Mouse (Mus musculus) adrenal gland, adult (tissue): ENCODE data around the gene Adipor2.

Experiments
- DNase-seq, 2 experiments: peaks; one replicate each; pipeline ENCODE4 v3.0.0; 2022 to 2023; ENCODE audit warnings: low spot score in 1 of 2; ENCODE audit not compliant: inconsistent age in 2 of 2

Adipor2 gene

DNA sequence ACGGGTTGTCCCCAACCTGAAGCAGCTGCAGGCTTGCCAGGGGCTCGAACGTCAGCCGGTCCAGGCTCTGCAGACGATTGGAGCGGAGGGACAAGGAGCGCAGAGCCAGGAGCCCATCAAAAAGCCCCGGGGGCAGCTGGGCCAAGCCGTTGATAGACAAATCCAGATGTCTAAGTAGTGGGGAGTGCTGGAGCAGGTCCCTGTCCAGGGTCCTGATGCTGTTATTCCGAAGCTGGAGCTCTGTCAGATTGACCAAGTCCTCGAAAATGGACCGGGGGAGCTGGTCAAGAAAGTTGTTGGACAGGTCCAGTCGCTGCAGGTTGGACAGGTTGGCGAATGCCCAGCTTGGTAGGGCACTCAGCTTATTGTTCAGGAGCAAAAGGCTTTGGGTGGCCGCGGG, 97.0 kb downstream of the Adipor2 start:
- peak; percentile 31 to 70 for DNase-seq

- no peak for DNase-seq
Observed at GRCm38 (mm10) chr6:119319358-119319757, 98.1 kb downstream of the Adipor2 start.

DNA sequence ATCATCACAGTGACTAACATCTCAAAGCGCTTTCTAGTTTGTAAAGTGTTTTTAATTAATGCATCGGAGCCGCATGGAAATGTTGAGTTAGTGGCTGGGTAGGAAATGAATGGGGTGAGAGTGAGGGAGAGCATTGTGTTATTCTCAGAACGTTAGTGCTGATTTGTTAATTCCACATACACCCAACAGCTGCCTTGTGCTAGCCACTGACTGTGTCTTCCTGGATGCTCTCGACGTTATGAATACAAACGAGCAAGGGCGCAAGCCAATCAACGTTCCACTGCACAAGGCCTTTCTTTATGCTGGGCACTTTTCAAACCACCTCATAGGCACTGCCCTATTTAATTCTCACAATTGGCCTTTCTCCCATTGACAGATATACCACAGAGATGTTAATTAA, 98.8 kb downstream of the Adipor2 start:
- DNase-seq: no peak

GRCm38 (mm10) chr6:119314751-119315476, 102.6 kb downstream of the Adipor2 start:
- DNase-seq: no peak

GRCm38 (mm10) chr6:119313588-119314375, 103.7 kb downstream of the Adipor2 start:
- no peak for DNase-seq

DNA sequence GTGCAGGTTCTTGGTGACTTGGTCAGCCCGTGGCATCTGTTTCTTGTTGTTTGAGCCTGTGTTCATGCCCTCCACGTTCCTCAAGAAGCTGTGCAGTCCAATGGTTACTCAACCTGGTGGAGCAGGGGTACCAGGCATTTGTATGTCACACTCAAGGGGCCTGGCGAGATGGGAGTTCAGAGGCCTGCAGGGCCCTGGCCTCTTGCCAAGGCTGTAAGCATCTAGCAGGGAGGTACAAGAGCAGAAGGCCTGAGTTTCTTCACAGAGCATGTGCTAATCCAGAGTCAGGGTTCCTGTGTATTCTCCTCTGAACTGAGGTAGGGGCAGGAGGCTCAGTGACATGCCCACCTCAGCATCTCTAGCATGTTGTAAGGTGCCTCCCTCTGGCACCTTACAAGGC, 104.4 kb downstream of the Adipor2 start:
- no peak for DNase-seq

DNA sequence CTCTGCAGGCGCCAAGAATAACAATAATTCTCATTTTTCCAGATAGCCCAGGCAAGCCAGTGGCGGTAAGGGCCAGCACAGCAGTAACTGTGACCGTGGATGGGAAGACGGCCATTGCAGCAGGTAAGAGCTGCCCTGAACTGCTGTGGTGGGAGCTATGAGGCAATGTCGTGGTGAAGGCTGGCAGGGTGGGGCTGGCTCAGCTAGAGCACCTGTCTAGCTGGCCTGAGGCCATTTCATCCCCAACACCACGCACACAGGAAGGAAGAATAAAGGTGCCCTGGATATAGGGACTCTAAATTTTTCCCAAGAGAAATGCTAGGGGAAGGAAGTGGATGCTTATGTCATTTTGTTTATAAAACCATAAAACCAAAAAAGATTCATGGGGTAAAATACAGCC, 105.1 kb downstream of the Adipor2 start:
- no peak for DNase-seq

GRCm38 (mm10) chr6:119310176-119310575, 107.3 kb downstream of the Adipor2 start:
- DNase-seq: no peak

GRCm38 (mm10) chr6:119307867-119308413, 109.6 kb downstream of the Adipor2 start:
- DNase-seq: no peak

- DNase-seq: no peak
Observed at GRCm38 (mm10) chr6:119303331-119303730, 114.2 kb downstream of the Adipor2 start.
